Comparison of ENCODE assay signal across 11 mouse cellular contexts in the genomic region with DNA sequence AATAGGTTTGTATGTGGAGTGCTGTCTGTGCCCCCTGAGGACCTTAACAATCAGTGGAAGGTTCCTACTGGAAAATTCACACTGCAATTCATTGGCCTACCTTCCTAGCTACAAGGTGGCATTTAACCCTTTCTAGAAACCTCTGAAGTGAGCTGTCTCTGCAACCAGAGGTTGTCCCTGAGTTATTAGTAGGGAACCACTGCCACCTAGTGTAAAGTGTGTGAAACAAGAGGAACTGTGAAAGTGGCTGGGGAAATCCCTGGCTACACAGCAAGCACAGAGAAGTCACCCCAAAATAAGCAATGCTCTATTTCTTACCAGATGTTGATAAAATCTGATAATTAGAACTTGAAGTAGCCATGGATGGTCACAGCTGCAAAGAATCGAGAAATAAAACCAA. TPM values are rescaled to one million over a fixed set of nuclear protein-coding genes. Genes with fewer than 3 reads are reported as not detected.
DNase-seq lines count a peak whose midpoint lies in the region; ATAC-seq and TF ChIP-seq lines count a peak whose summit lies in the region.
"Had no signal": no experiment of that assay in that cellular context is flagged by ENCODE, and none has a peak within 500 bp of the region (broad histone marks: within the 10 kb centered on the region; RNA-seq: fewer than 3 reads in every experiment).

No protein-coding gene starts in this region.

- in situ Hi-C loops in Patski (cut with MboI; ENCODE audit: low pct_unique_long_range_greater_than_20kb): no loop called here

- TF ChIP-seq CTCF in lung, embryonic 14.5 days (IDR thresholded peaks at IDR 0.05; ENCODE audit: low read depth): peak; percentile 66
- TF ChIP-seq CTCF in Patski (IDR thresholded peaks at IDR 0.05): peak; percentile 73

- CTCF ChIA-PET in Patski (lab: Charles Lee): interaction anchor here (0.8 to 1.4 kb wide), 3 partner anchors 10 to 21 kb away, joined by 3 read pairs; no protein-coding TSS in a partner anchor

- H3K9ac ChIP-seq in lung, embryonic 14.5 days: no peak overlapping the region
- H3K9ac ChIP-seq: hindbrain, embryonic 15.5 days had no signal

- no peak overlapping the region for H3K27ac ChIP-seq in heart, embryonic 10.5 days
- no peak overlapping the region for H3K27ac ChIP-seq in lung, embryonic 14.5 days (ENCODE audit: low read depth)
- H3K27ac ChIP-seq: hindbrain, embryonic 15.5 days had no signal

- H3K27me3 ChIP-seq in heart, embryonic 10.5 days (ENCODE audit: insufficient read depth, poor library complexity, severe bottlenecking): peaks cover 17% of the 10 kb centered on the region
- H3K27me3 ChIP-seq in lung, embryonic 14.5 days (ENCODE audit: insufficient read depth, low read length): no peaks in the 10 kb centered on the region
- H3K27me3 ChIP-seq in Patski: peaks cover 5% of the 10 kb centered on the region
- H3K27me3 ChIP-seq: hindbrain, embryonic 15.5 days; megakaryocyte, embryonic 14.5 days had no signal

- peak; percentile 22 to 41 for DNase-seq in heart, postnatal 10 days
- DNase-seq in heart, embryonic 10.5 days (ENCODE audit: low spot score): no peak
- peak; percentile 72 for DNase-seq in lung, embryonic 14.5 days
- no peak for DNase-seq in lung, postnatal 14 days
- DNase-seq in Patski (ENCODE audit: low read depth, low spot score): no peak
- no peak for DNase-seq in adrenal gland, adult 2 months
- no peak for DNase-seq in adrenal gland, adult 18-20 months (ENCODE audit: low spot score in 2 of 2)
- DNase-seq: thymus, adult 18-20 months had no signal

- no peaks in the 10 kb centered on the region for H3K36me3 ChIP-seq in heart, embryonic 10.5 days
- no peaks in the 10 kb centered on the region for H3K36me3 ChIP-seq in lung, embryonic 14.5 days (ENCODE audit: insufficient read depth)
- H3K36me3 ChIP-seq: hindbrain, embryonic 15.5 days had no signal

- intact Hi-C loops in heart, postnatal 10 days (cut with DNase I): loop anchor here (10.0 kb wide), 3 partner anchors 243 to 1953 kb away; no protein-coding TSS in a partner anchor

- 0 out of 2 replicates have a peak, but pooled peaks cover 4% of the 10 kb centered on the region for H3K9me3 ChIP-seq in heart, embryonic 10.5 days
- H3K9me3 ChIP-seq in lung, embryonic 14.5 days (ENCODE audit: low read depth, low read length): peaks cover 3% of the 10 kb centered on the region; the same call in 1 of the 2 replicates

- POLR2A ChIA-PET in Patski (lab: Charles Lee): no interaction called here

- H3K4me1 ChIP-seq in heart, embryonic 10.5 days: 0 out of 2 replicates have a peak, but pooled peaks cover 5% of the 10 kb centered on the region
- no peaks in the 10 kb centered on the region for H3K4me1 ChIP-seq in lung, embryonic 14.5 days (ENCODE audit: insufficient read depth)
- H3K4me1 ChIP-seq: megakaryocyte, embryonic 14.5 days had no signal

- H3K4me2 ChIP-seq in lung, embryonic 14.5 days: no peak overlapping the region
- H3K4me2 ChIP-seq: hindbrain, embryonic 15.5 days had no signal

- H3K4me3 ChIP-seq in heart, embryonic 10.5 days: no peak overlapping the region
- no peak overlapping the region for H3K4me3 ChIP-seq in lung, embryonic 14.5 days (ENCODE audit: low read depth, low read length)
- H3K4me3 ChIP-seq: hindbrain, embryonic 15.5 days; megakaryocyte, embryonic 14.5 days had no signal

- ATAC-seq in lung, embryonic 14.5 days (ENCODE audit: insufficient read depth): no peak
- ATAC-seq in Patski: peak; percentile 61
- peak; percentile 77 for ATAC-seq in megakaryocyte progenitor cell, adult 5-6 weeks (replicated peaks; ENCODE audit: poor library complexity)

- WGBS in heart, embryonic 10.5 days: 16% methylated on average over 1 of the region's 1 CpGs
- 13% methylated on average over 1 of the region's 1 CpGs for WGBS in lung, embryonic 14.5 days

RNA-seq across cellular contexts. Expression of gene Castor2, which starts 31.6 kb away (rescaled TPM):
- total RNA-seq in heart, postnatal 10 days (2021): 10 to 100 TPM; 21.4 to 23.4 TPM
- polyA plus RNA-seq in heart, embryonic 10.5 days (2016; fragmentation: Nextera tagmentation; extraction: Ambion mirVana): 5.1 and 5.8 TPM in 2 replicates
- 3.7 and 4.9 TPM in 2 replicates for polyA plus RNA-seq in lung, embryonic 14.5 days (2014; fragmentation: Nextera tagmentation; extraction: Ambion mirVana)
- polyA plus RNA-seq in Patski (2021): 27.3 TPM
- total RNA-seq in megakaryocyte progenitor cell, adult 5-6 weeks (2015): 2.7 and 2.8 TPM in 2 replicates
- total RNA-seq in megakaryocyte progenitor cell, adult 5-6 weeks (2017): 0.54 and 0.57 TPM in 2 replicates
- total RNA-seq in adrenal gland, adult 2 months (2021): 10 to 100 TPM; 11.4 to 15.5 TPM
- polyA plus RNA-seq in adrenal gland, adult 2 months (2012; rRNA removed): 6.0 and 6.5 TPM in 2 replicates
- total RNA-seq in adrenal gland, adult 18-20 months (2021): 10 to 100 TPM; 12.4 to 14.0 TPM

Comparison
In these comparisons a context has a peak if more than half of its experiments do, and no peak if none do; other contexts are left out.
1. DNase-seq: peak in heart, postnatal 10 days (2 of 2) and lung, embryonic 14.5 days (single experiment); none in heart, embryonic 10.5 days (single experiment), lung, postnatal 14 days (single experiment), Patski (single experiment), adrenal gland, adult 2 months (single experiment) and adrenal gland, adult 18-20 months (0 of 2).